Mouse (Mus musculus) heart, embryonic 13.5 days (tissue): ENCODE results near the gene Rab5c. TPM values are rescaled to one million over a fixed set of nuclear protein-coding genes. Genes with fewer than 3 reads are reported as not detected.
A peak's percentile ranks its signal among the peaks of the same experiment; 100 is the strongest.

Source experiments
- ATAC-seq: fragments of 200-750 bp; cut with Nextera tagmentation; 2 replicates; pipeline ENCODE4 v1.8.0; 2017; ENCODE audit warnings: moderate TSS enrichment; ENCODE audit not compliant: insufficient number of reproducible peaks, low FRiP score, low TSS enrichment; ENCODE audit errors: extremely low read depth
- H3K27ac ChIP-seq: fragments of 300-500 bp; sonication (generic); replicated peaks from 2 replicates; pipeline ENCODE4 v1.5.1; 2015; ENCODE audit warnings: moderate library complexity, mild to moderate bottlenecking, inconsistent platforms
- H3K27me3 ChIP-seq: fragments of 300-500 bp; sonication (generic); replicated peaks from 2 replicates; pipeline ENCODE4 v1.6.1; 2015; ENCODE audit warnings: mild to moderate bottlenecking, inconsistent platforms
- H3K36me3 ChIP-seq: fragments of 300-500 bp; sonication (generic); 2 replicates; pipeline ENCODE4 v1.6.1; 2015; ENCODE audit warnings: mild to moderate bottlenecking, inconsistent platforms
- H3K4me1 ChIP-seq: fragments of 300-500 bp; sonication (generic); 2 replicates; pipeline ENCODE4 v1.6.1; 2015; ENCODE audit warnings: inconsistent platforms
- H3K4me2 ChIP-seq: fragments of 300-500 bp; sonication (generic); 2 replicates; pipeline ENCODE4 v1.6.1; 2015; ENCODE audit warnings: inconsistent platforms, mild to moderate bottlenecking, moderate library complexity
- H3K4me3 ChIP-seq: fragments of 300-500 bp; sonication (generic); 2 replicates; pipeline ENCODE4 v1.5.1; 2015; ENCODE audit warnings: moderate library complexity, mild to moderate bottlenecking, inconsistent platforms
- H3K9ac ChIP-seq: fragments of 300-500 bp; sonication (generic); 2 replicates; pipeline ENCODE4 v1.6.1; 2015; ENCODE audit warnings: inconsistent platforms, mild to moderate bottlenecking, moderate library complexity
- H3K9me3 ChIP-seq: fragments of 300-500 bp; sonication (generic); 2 replicates; pipeline ENCODE4 v1.6.1; 2016; ENCODE audit warnings: inconsistent platforms
- WGBS: fragments of 180-500 bp; shearing (Covaris S2); methylation state at CpG from one replicate; pipeline ENCODE4 v1.1.7; 2015; ENCODE audit warnings: mixed read lengths; 5-methylcytosine and 5-hydroxymethylcytosine counted together
- polyA plus RNA-seq: library from polyadenylated mRNA; unstranded; fragments of >200 nt; fragmentation: Nextera tagmentation; extraction: Ambion mirVana; gene quantifications from 2 replicates; pipeline ENCODE4 v1.2.1, GENCODE M21; 2015

Rab5c gene
- polyA plus RNA-seq, 1 experiment from 2014 or later, result 13.6 TPM

GRCm38 (mm10) chr11:100719312-100719711, 18.7 kb downstream of the Rab5c start:
- 81% methylated on average over 3 of the region's 3 CpGs for WGBS
- H3K4me2 ChIP-seq, result no peak overlapping the region
- H3K27me3 ChIP-seq, result no peaks in the 10 kb centered on the region
- no peak for ATAC-seq
- H3K36me3 ChIP-seq, result peaks cover 53% of the 10 kb centered on the region
- no peak overlapping the region for H3K4me3 ChIP-seq
- H3K9me3 ChIP-seq, result no peaks in the 10 kb centered on the region
- H3K4me1 ChIP-seq, result peaks cover 59% of the 10 kb centered on the region
- no peak overlapping the region for H3K9ac ChIP-seq
- no peak overlapping the region for H3K27ac ChIP-seq

- ATAC-seq, result no peak
- Histone ChIP-seq H3K27me3 (no peaks in the 10 kb centered on the region), H3K4me2 (no peak overlapping the region), H3K9ac (no peak overlapping the region), H3K4me3 (no peak overlapping the region), H3K4me1 (peaks cover 60% of the 10 kb centered on the region), H3K9me3 (no peaks in the 10 kb centered on the region), H3K36me3 (peaks cover 53% of the 10 kb centered on the region), H3K27ac (no peak overlapping the region)
- WGBS, result 86% methylated on average over 4 of the region's 4 CpGs
Measured at GRCm38 (mm10) chr11:100718866-100719265, 19.1 kb downstream of the Rab5c start.

GRCm38 (mm10) chr11:100718462-100718861, 19.6 kb downstream of the Rab5c start:
- Histone ChIP-seq H3K4me2 (no peak overlapping the region), H3K27ac (no peak overlapping the region), H3K27me3 (no peaks in the 10 kb centered on the region), H3K9ac (no peak overlapping the region), H3K4me1 (peaks cover 62% of the 10 kb centered on the region), H3K9me3 (no peaks in the 10 kb centered on the region), H3K4me3 (no peak overlapping the region), H3K36me3 (peaks cover 53% of the 10 kb centered on the region)
- ATAC-seq, result no peak
- 92% methylated on average over 7 of the region's 7 CpGs for WGBS

- Histone ChIP-seq H3K4me1 (peaks cover 57% of the 10 kb centered on the region), H3K36me3 (peaks cover 53% of the 10 kb centered on the region), H3K4me3 (no peak overlapping the region), H3K27me3 (no peaks in the 10 kb centered on the region), H3K27ac (no peak overlapping the region), H3K9ac (no peak overlapping the region), H3K4me2 (no peak overlapping the region), H3K9me3 (no peaks in the 10 kb centered on the region)
- ATAC-seq, result no peak
- WGBS, result 78% methylated on average over 3 of the region's 3 CpGs
Measured at GRCm38 (mm10) chr11:100716649-100717048, 21.4 kb downstream of the Rab5c start.

- H3K4me1 ChIP-seq, result peaks cover 48% of the 10 kb centered on the region
- no peak for ATAC-seq
- H3K4me3 ChIP-seq, result no peak overlapping the region
- WGBS, result 89% methylated on average over 6 of the region's 6 CpGs
- no peaks in the 10 kb centered on the region for H3K9me3 ChIP-seq
- no peak overlapping the region for H3K9ac ChIP-seq
- H3K27me3 ChIP-seq, result no peaks in the 10 kb centered on the region
- H3K27ac ChIP-seq, result no peak overlapping the region
- 0 out of 2 replicates have a peak overlapping the region, but pooled peaks have one; percentile 69 for H3K4me2 ChIP-seq
- peaks cover 61% of the 10 kb centered on the region for H3K36me3 ChIP-seq
Measured at GRCm38 (mm10) chr11:100714948-100715347, 23.1 kb downstream of the Rab5c start.

- no peak for ATAC-seq
- Histone ChIP-seq H3K9me3 (no peaks in the 10 kb centered on the region), H3K36me3 (peaks cover 61% of the 10 kb centered on the region), H3K4me1 (peaks cover 44% of the 10 kb centered on the region), H3K4me2 (peak overlapping the region; percentile 69), H3K27me3 (no peaks in the 10 kb centered on the region), H3K9ac (peak overlapping the region; percentile 72; the same call in 1 of the 2 replicates), H3K27ac (peak overlapping the region; percentile 81), H3K4me3 (peak overlapping the region; percentile 37)
- WGBS, result 36% methylated on average over 6 of the region's 6 CpGs
Measured at GRCm38 (mm10) chr11:100714534-100714915, 23.5 kb downstream of the Rab5c start.

GRCm38 (mm10) chr11:100713735-100714533, 24.1 kb downstream of the Rab5c start, which contains the start of gene Hspb9:
Gene Hspb9 (plus strand): TSS chr11:100713850.
- Histone ChIP-seq H3K27me3 (no peaks in the 10 kb centered on the region), H3K4me2 (peak within 1 kb of the TSS; percentile 69), H3K9me3 (no peaks in the 10 kb centered on the region), H3K9ac (peak within 1 kb of the TSS; percentile 72), H3K27ac (peak within 1 kb of the TSS; percentile 81), H3K36me3 (peaks cover 61% of the 10 kb centered on the region), H3K4me1 (peaks cover 39% of the 10 kb centered on the region), H3K4me3 (peak within 1 kb of the TSS; percentile 91)
- 4% methylated on average over 38 of the region's 38 CpGs for WGBS
- peak; percentile 9; the same call in 1 of the 2 replicates for ATAC-seq

GRCm38 (mm10) chr11:100713174-100713573, 24.8 kb downstream of the Rab5c start:
- Histone ChIP-seq H3K36me3 (peaks cover 61% of the 10 kb centered on the region), H3K4me1 (peaks cover 37% of the 10 kb centered on the region), H3K4me3 (peak overlapping the region; percentile 37), H3K27me3 (no peaks in the 10 kb centered on the region), H3K9ac (peak overlapping the region; percentile 72), H3K4me2 (peak overlapping the region; percentile 69), H3K9me3 (no peaks in the 10 kb centered on the region), H3K27ac (peak overlapping the region; percentile 81)
- 72% methylated on average over 4 of the region's 4 CpGs for WGBS
- no peak for ATAC-seq

- peaks cover 37% of the 10 kb centered on the region for H3K4me1 ChIP-seq
Measured at GRCm38 (mm10) chr11:100711783-100712615, 26.0 kb downstream of the Rab5c start, which contains the start of gene Kat2a. Gene Kat2a (minus strand): TSS chr11:100712465.

GRCm38 (mm10) chr11:100710977-100711376, 27.0 kb downstream of the Rab5c start:
- no peaks in the 10 kb centered on the region for H3K27me3 ChIP-seq
- peak overlapping the region; percentile 77 for H3K4me2 ChIP-seq
- peaks cover 37% of the 10 kb centered on the region for H3K4me1 ChIP-seq
- peak overlapping the region; percentile 96; the same call in 1 of the 2 replicates for H3K9ac ChIP-seq
- H3K4me3 ChIP-seq, result no peak overlapping the region
- 79% methylated on average over 4 of the region's 4 CpGs for WGBS
- peaks cover 61% of the 10 kb centered on the region for H3K36me3 ChIP-seq
- H3K27ac ChIP-seq, result no peak overlapping the region
- no peaks in the 10 kb centered on the region for H3K9me3 ChIP-seq
- no peak for ATAC-seq

More at GRCm38 (mm10) chr11:100711783-100712615, 26.0 kb downstream of the Rab5c start, which contains the start of gene Kat2a:
- peak; percentile 59; the same call in 1 of the 2 replicates for ATAC-seq
- H3K4me3 ChIP-seq, result peak within 1 kb of the TSS; percentile 91
- H3K27ac ChIP-seq, result peak within 1 kb of the TSS; percentile 81
- peak within 1 kb of the TSS; percentile 77 for H3K4me2 ChIP-seq
- peak within 1 kb of the TSS; percentile 96 for H3K9ac ChIP-seq
- no peaks in the 10 kb centered on the region for H3K9me3 ChIP-seq
- WGBS, result 2% methylated on average over 48 of the region's 48 CpGs
- peaks cover 61% of the 10 kb centered on the region for H3K36me3 ChIP-seq
- H3K27me3 ChIP-seq, result no peaks in the 10 kb centered on the region

GRCm38 (mm10) chr11:100710528-100710927, 27.5 kb downstream of the Rab5c start:
- 91% methylated on average over 15 of the region's 15 CpGs for WGBS
- Histone ChIP-seq H3K4me2 (no peak overlapping the region), H3K27ac (no peak overlapping the region), H3K4me1 (peaks cover 37% of the 10 kb centered on the region), H3K27me3 (no peaks in the 10 kb centered on the region), H3K9ac (no peak overlapping the region), H3K36me3 (peaks cover 61% of the 10 kb centered on the region), H3K4me3 (no peak overlapping the region), H3K9me3 (no peaks in the 10 kb centered on the region)
- no peak for ATAC-seq
